Mouse (Mus musculus): ENCODE measurements around the gene Rala. TPM values are rescaled to one million over a fixed set of nuclear protein-coding genes. Genes with fewer than 3 reads are reported as not detected.

Rala gene
- polyA plus RNA-seq (2012; rRNA removed), result 58.7 and 86.6 TPM in 2 replicates

- peak; percentile 97 for DNase-seq (ENCODE audit: low read depth)
- no peak for TF ChIP-seq CTCF (IDR thresholded peaks at IDR 0.05; ENCODE audit: borderline replicate concordance, extremely low read depth, insufficient read depth, insufficient read length)
- peak; percentile 96 for TF ChIP-seq POLR2A (IDR thresholded peaks at IDR 0.05; ENCODE audit: borderline replicate concordance, extremely low read depth, insufficient read depth, insufficient read length, poor library complexity, severe bottlenecking)
Measured at GRCm38 (mm10) chr13:17944078-17944917, at the start of gene Rala. TSS of gene Rala (minus strand) at chr13:17944239.

- no peak for DNase-seq (ENCODE audit: low read depth)
- no peak for TF ChIP-seq POLR2A (IDR thresholded peaks at IDR 0.05; ENCODE audit: borderline replicate concordance, extremely low read depth, insufficient read depth, insufficient read length, poor library complexity, severe bottlenecking)
- TF ChIP-seq CTCF (IDR thresholded peaks at IDR 0.05; ENCODE audit: borderline replicate concordance, extremely low read depth, insufficient read depth, insufficient read length), result no peak
Measured at GRCm38 (mm10) chr13:17993515-17993847, 49.4 kb upstream of the Rala start.

GRCm38 (mm10) chr13:17992697-17993514 lies 48.9 kb upstream of the Rala start, which contains the start of gene Yae1d1:
TSS of gene Yae1d1 (minus strand) at chr13:17993349.
- DNase-seq (ENCODE audit: low read depth), result peak; percentile 95
- TF ChIP-seq POLR2A (IDR thresholded peaks at IDR 0.05; ENCODE audit: borderline replicate concordance, extremely low read depth, insufficient read depth, insufficient read length, poor library complexity, severe bottlenecking), result peak; percentile 34; the same call in 1 of the 2 replicates
- peak; percentile 44; the same call in 1 of the 2 replicates for TF ChIP-seq CTCF (IDR thresholded peaks at IDR 0.05; ENCODE audit: borderline replicate concordance, extremely low read depth, insufficient read depth, insufficient read length)

GRCm38 (mm10) chr13:17992009-17992408 lies 48.0 kb upstream of the Rala start:
- no peak for DNase-seq (ENCODE audit: low read depth)
- no peak for TF ChIP-seq CTCF (IDR thresholded peaks at IDR 0.05; ENCODE audit: borderline replicate concordance, extremely low read depth, insufficient read depth, insufficient read length)
- no peak for TF ChIP-seq POLR2A (IDR thresholded peaks at IDR 0.05; ENCODE audit: borderline replicate concordance, extremely low read depth, insufficient read depth, insufficient read length, poor library complexity, severe bottlenecking)

GRCm38 (mm10) chr13:17983194-17983593 lies 39.2 kb upstream of the Rala start:
- DNase-seq (ENCODE audit: low read depth), result peak; percentile 61
- TF ChIP-seq POLR2A (IDR thresholded peaks at IDR 0.05; ENCODE audit: borderline replicate concordance, extremely low read depth, insufficient read depth, insufficient read length, poor library complexity, severe bottlenecking), result no peak
- peak; percentile 63 for TF ChIP-seq CTCF (IDR thresholded peaks at IDR 0.05; ENCODE audit: borderline replicate concordance, extremely low read depth, insufficient read depth, insufficient read length)

GRCm38 (mm10) chr13:17982634-17983033 lies 38.6 kb upstream of the Rala start:
- no peak for DNase-seq (ENCODE audit: low read depth)
- TF ChIP-seq CTCF (IDR thresholded peaks at IDR 0.05; ENCODE audit: borderline replicate concordance, extremely low read depth, insufficient read depth, insufficient read length) (no peak), POLR2A (IDR thresholded peaks at IDR 0.05; ENCODE audit: borderline replicate concordance, extremely low read depth, insufficient read depth, insufficient read length, poor library complexity, severe bottlenecking) (no peak)

- no peak for TF ChIP-seq CTCF (IDR thresholded peaks at IDR 0.05; ENCODE audit: borderline replicate concordance, extremely low read depth, insufficient read depth, insufficient read length)
- TF ChIP-seq POLR2A (IDR thresholded peaks at IDR 0.05; ENCODE audit: borderline replicate concordance, extremely low read depth, insufficient read depth, insufficient read length, poor library complexity, severe bottlenecking), result no peak
Measured at GRCm38 (mm10) chr13:17976854-17977739, 33.1 kb upstream of the Rala start.

GRCm38 (mm10) chr13:17975891-17976290 lies 31.9 kb upstream of the Rala start:
- no peak for DNase-seq (ENCODE audit: low read depth)
- no peak for TF ChIP-seq POLR2A (IDR thresholded peaks at IDR 0.05; ENCODE audit: borderline replicate concordance, extremely low read depth, insufficient read depth, insufficient read length, poor library complexity, severe bottlenecking)
- no peak for TF ChIP-seq CTCF (IDR thresholded peaks at IDR 0.05; ENCODE audit: borderline replicate concordance, extremely low read depth, insufficient read depth, insufficient read length)

More at GRCm38 (mm10) chr13:17976854-17977739, 33.1 kb upstream of the Rala start:
- no peak for DNase-seq (ENCODE audit: low read depth)

GRCm38 (mm10) chr13:17975457-17975856 lies 31.4 kb upstream of the Rala start:
- TF ChIP-seq CTCF (IDR thresholded peaks at IDR 0.05; ENCODE audit: borderline replicate concordance, extremely low read depth, insufficient read depth, insufficient read length) (no peak), POLR2A (IDR thresholded peaks at IDR 0.05; ENCODE audit: borderline replicate concordance, extremely low read depth, insufficient read depth, insufficient read length, poor library complexity, severe bottlenecking) (no peak)

GRCm38 (mm10) chr13:17974734-17975133 lies 30.7 kb upstream of the Rala start:
- TF ChIP-seq CTCF (IDR thresholded peaks at IDR 0.05; ENCODE audit: borderline replicate concordance, extremely low read depth, insufficient read depth, insufficient read length) (no peak), POLR2A (IDR thresholded peaks at IDR 0.05; ENCODE audit: borderline replicate concordance, extremely low read depth, insufficient read depth, insufficient read length, poor library complexity, severe bottlenecking) (no peak)
- no peak for DNase-seq (ENCODE audit: low read depth)

More at GRCm38 (mm10) chr13:17975457-17975856, 31.4 kb upstream of the Rala start:
- DNase-seq (ENCODE audit: low read depth), result no peak
